Mouse (Mus musculus) cerebellum, adult 2 months (tissue): Measurements from ENCODE around the gene Per1. TPM values are rescaled to one million over a fixed set of nuclear protein-coding genes. Genes with fewer than 3 reads are reported as not detected.
A peak's percentile ranks its signal among the peaks of the same experiment; 100 is the strongest.

ENCODE experiments used
- DNase-seq, 2 experiments: peaks; one replicate each; pipeline ENCODE4 v3.0.0; 2021
- H3K27ac ChIP-seq: fragments of 200-500 bp; 2 replicates; pipeline ENCODE4 v1.5.1; 2012; ENCODE audit warnings: low read length, control low read depth, inconsistent platforms; ENCODE audit not compliant: insufficient read depth
- H3K27me3 ChIP-seq: fragments of 200-500 bp; 2 replicates; pipeline ENCODE4 v1.6.1; 2012; ENCODE audit warnings: inconsistent platforms, mild to moderate bottlenecking, low read length, moderate library complexity; ENCODE audit not compliant: control insufficient read depth, insufficient read depth
- H3K4me1 ChIP-seq: fragments of 200-500 bp; 2 replicates; pipeline ENCODE4 v1.6.1; 2011; ENCODE audit warnings: low read length; ENCODE audit not compliant: control insufficient read depth, insufficient read depth
- H3K4me3 ChIP-seq: fragments of 200-500 bp; replicated peaks from 2 replicates; pipeline ENCODE3; 2011; ENCODE audit warnings: mild to moderate bottlenecking, low read depth, low read length, control low read depth; ENCODE audit not compliant: insufficient read depth
- CTCF ChIP-seq: fragments of 200-500 bp; IDR thresholded peaks from 2 replicates; pipeline ENCODE4 v1.5.1; 2011; ENCODE audit warnings: low read depth, mild to moderate bottlenecking, control low read depth, low read length, moderate library complexity, borderline replicate concordance; ENCODE audit not compliant: insufficient read depth
- POLR2A ChIP-seq: fragments of 200-500 bp; IDR thresholded peaks from 2 replicates; pipeline ENCODE4 v1.6.1; 2011; ENCODE audit warnings: low read length, control low read depth, borderline replicate concordance; ENCODE audit not compliant: insufficient read depth
- WGBS: fragments of 180-500 bp; shearing (Covaris S2); methylation state at CpG from one replicate; pipeline ENCODE4 v1.1.7; 2018; 5-methylcytosine and 5-hydroxymethylcytosine counted together
- polyA plus RNA-seq: library from polyadenylated mRNA; depleted of rRNA; stranded (reverse); fragments of >200 nt; gene quantifications from 2 replicates; pipeline ENCODE4 v1.2.3, GENCODE M21; 2012

Per1 gene
- polyA plus RNA-seq, 1 experiment = 34.4 TPM

GRCm38 (mm10) chr11:69133923-69134621, 39.1 kb downstream of the Per1 start:
- TF ChIP-seq POLR2A (0 out of 2 replicates have a peak, but pooled peaks have one; percentile 18), CTCF (peak; percentile 49)
- Histone ChIP-seq H3K4me3 (peak overlapping the region; percentile 87), H3K27ac (no peak overlapping the region), H3K27me3 (no peaks in the 10 kb centered on the region), H3K4me1 (0 out of 2 replicates have a peak, but pooled peaks cover 5% of the 10 kb centered on the region)
- DNase-seq = peak; percentile 72 to 77
- WGBS = 3% methylated on average over 34 of the region's 34 CpGs

- WGBS = 63% methylated on average over 8 of the region's 8 CpGs
- Histone ChIP-seq H3K27me3 (no peaks in the 10 kb centered on the region), H3K4me1 (0 out of 2 replicates have a peak, but pooled peaks cover 5% of the 10 kb centered on the region), H3K27ac (no peak overlapping the region), H3K4me3 (peak overlapping the region; percentile 87)
- TF ChIP-seq CTCF = no peak
- no peak for TF ChIP-seq POLR2A
- DNase-seq = no peak
Measured at GRCm38 (mm10) chr11:69134622-69134968, 39.6 kb downstream of the Per1 start.

- Histone ChIP-seq H3K4me3 (no peak overlapping the region), H3K4me1 (0 out of 2 replicates have a peak, but pooled peaks cover 5% of the 10 kb centered on the region), H3K27ac (no peak overlapping the region), H3K27me3 (no peaks in the 10 kb centered on the region)
- 94% methylated on average over 6 of the region's 6 CpGs for WGBS
- no peak for TF ChIP-seq POLR2A
- no peak for TF ChIP-seq CTCF
- DNase-seq = no peak
Measured at GRCm38 (mm10) chr11:69135361-69135760, 40.3 kb downstream of the Per1 start.

DNA sequence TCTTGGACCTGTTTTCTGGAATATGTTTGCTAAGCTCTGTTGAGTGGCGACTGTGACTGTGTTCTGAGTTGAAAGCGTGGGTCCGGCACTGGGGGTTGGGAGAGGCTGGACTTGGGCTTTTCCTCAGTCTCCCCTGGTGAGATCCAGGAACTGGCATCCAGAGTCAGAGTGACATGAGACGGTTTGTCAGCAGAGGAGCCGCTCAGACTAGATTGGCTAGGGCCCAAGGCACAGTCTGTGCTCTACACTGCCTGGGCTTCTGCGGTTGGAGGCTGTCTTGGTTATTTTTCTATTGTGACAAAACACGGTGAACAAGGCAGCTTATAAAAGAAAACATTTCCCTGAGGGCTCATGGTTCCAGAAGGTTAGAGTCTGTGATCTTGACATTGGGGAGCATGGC, 52.5 kb downstream of the Per1 start:
- 22% methylated on average over 7 of the region's 7 CpGs for WGBS
- Histone ChIP-seq H3K4me1 (peaks cover 20% of the 10 kb centered on the region), H3K27ac (no peak overlapping the region), H3K27me3 (no peaks in the 10 kb centered on the region), H3K4me3 (no peak overlapping the region)
- peak in 1 of 2 experiments; percentile 27 for DNase-seq
- TF ChIP-seq POLR2A (no peak), CTCF (no peak)

- WGBS = 46% methylated on average over 5 of the region's 5 CpGs
- peak in 1 of 2 experiments; percentile 44 for DNase-seq
- TF ChIP-seq POLR2A = no peak
- no peak for TF ChIP-seq CTCF
- Histone ChIP-seq H3K27me3 (no peaks in the 10 kb centered on the region), H3K4me1 (peaks cover 20% of the 10 kb centered on the region), H3K4me3 (no peak overlapping the region), H3K27ac (no peak overlapping the region)
Measured at GRCm38 (mm10) chr11:69148451-69148960, 53.5 kb downstream of the Per1 start.

GRCm38 (mm10) chr11:69149728-69150127, 54.7 kb downstream of the Per1 start:
- Histone ChIP-seq H3K27ac (no peak overlapping the region), H3K27me3 (no peaks in the 10 kb centered on the region), H3K4me3 (no peak overlapping the region), H3K4me1 (peaks cover 20% of the 10 kb centered on the region)
- TF ChIP-seq POLR2A (no peak), CTCF (no peak)
- WGBS = 30% methylated on average over 6 of the region's 6 CpGs
- DNase-seq = peak in 1 of 2 experiments; percentile 28

DNA sequence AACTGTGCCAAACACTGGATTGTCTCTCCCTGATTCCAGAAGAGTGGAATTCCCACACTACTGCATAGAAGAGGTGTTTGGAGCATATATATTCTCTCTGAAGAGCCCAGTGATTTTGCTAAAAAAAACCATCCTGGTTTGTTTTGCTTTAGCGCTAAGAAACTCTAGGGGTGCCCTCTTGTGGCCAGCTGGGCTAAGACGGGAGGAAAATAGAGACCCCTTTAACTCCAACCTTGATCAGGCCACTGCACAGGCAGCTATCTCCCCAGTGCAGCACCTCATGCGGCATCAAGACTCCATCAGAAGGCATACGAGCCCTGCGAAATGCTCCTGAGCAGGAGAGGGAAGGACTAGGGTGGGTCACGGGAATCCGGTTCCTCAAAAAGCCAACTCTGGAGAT, 55.4 kb downstream of the Per1 start:
- H3K27ac ChIP-seq = no peak overlapping the region
- DNase-seq = peak; percentile 74 to 81
- no peak for TF ChIP-seq POLR2A
- peak; percentile 69 for TF ChIP-seq CTCF
- H3K27me3 ChIP-seq = no peaks in the 10 kb centered on the region
- H3K4me1 ChIP-seq = peaks cover 20% of the 10 kb centered on the region
- 6% methylated on average over 7 of the region's 7 CpGs for WGBS
- peak overlapping the region; percentile 50 for H3K4me3 ChIP-seq

- DNase-seq = no peak
- Histone ChIP-seq H3K27ac (no peak overlapping the region), H3K4me3 (peak overlapping the region; percentile 50), H3K4me1 (peaks cover 20% of the 10 kb centered on the region), H3K27me3 (no peaks in the 10 kb centered on the region)
- 44% methylated on average over 6 of the region's 6 CpGs for WGBS
- TF ChIP-seq POLR2A (no peak), CTCF (no peak)
Measured at GRCm38 (mm10) chr11:69151004-69151403, 56.0 kb downstream of the Per1 start.
